Mouse (Mus musculus) liver, embryonic 12.5 days (tissue): ENCODE measurements at regions not wholly inside any gene's neighbourhood (a gene's known extent, or its start where the extent isn't known, plus 50 kb on each side); places are given as distances from the start of the nearest gene placed in this dataset.

ENCODE experiments used
- ATAC-seq: fragments of 200-750 bp; cut with Nextera tagmentation; 2 replicates; pipeline ENCODE4 v1.8.0; 2017; ENCODE audit warnings: moderate number of reproducible peaks, mild to moderate bottlenecking, moderate library complexity
- H3K27ac ChIP-seq: fragments of 300-500 bp; sonication (generic); 2 replicates; pipeline ENCODE4 v1.5.1; 2016; ENCODE audit warnings: mild to moderate bottlenecking
- H3K27me3 ChIP-seq: fragments of 300-500 bp; sonication (generic); replicated peaks from 2 replicates; pipeline ENCODE4 v1.6.1; 2016; ENCODE audit warnings: mild to moderate bottlenecking, moderate library complexity
- H3K36me3 ChIP-seq: fragments of 300-500 bp; sonication (generic); 2 replicates; pipeline ENCODE4 v1.6.1; 2016; ENCODE audit warnings: mild to moderate bottlenecking, moderate library complexity
- H3K4me1 ChIP-seq: fragments of 300-500 bp; sonication (generic); 2 replicates; pipeline ENCODE4 v1.6.1; 2016
- H3K4me2 ChIP-seq: fragments of 300-500 bp; sonication (generic); 2 replicates; pipeline ENCODE4 v1.6.1; 2016; ENCODE audit warnings: mild to moderate bottlenecking, moderate library complexity
- H3K4me3 ChIP-seq: fragments of 300-500 bp; sonication (generic); 2 replicates; pipeline ENCODE4 v1.5.1; 2016; ENCODE audit warnings: mild to moderate bottlenecking, moderate library complexity
- H3K9ac ChIP-seq: fragments of 300-500 bp; sonication (generic); 2 replicates; pipeline ENCODE4 v1.6.1; 2016; ENCODE audit warnings: mild to moderate bottlenecking, moderate library complexity
- H3K9me3 ChIP-seq: fragments of 300-500 bp; sonication (generic); replicated peaks from 2 replicates; pipeline ENCODE4 v1.6.1; 2016; ENCODE audit warnings: mild to moderate bottlenecking, moderate library complexity
- WGBS: fragments of 180-500 bp; shearing (Covaris S2); methylation state at CpG from one replicate; pipeline ENCODE4 v1.1.7; 2016; ENCODE audit not compliant: insufficient replicate concordance; 5-methylcytosine and 5-hydroxymethylcytosine counted together

- no peaks in the 10 kb centered on the region for H3K4me1 ChIP-seq
- no peaks in the 10 kb centered on the region for H3K36me3 ChIP-seq
- no peaks in the 10 kb centered on the region for H3K27me3 ChIP-seq
- WGBS, result 31% methylated on average over 3 of the region's 3 CpGs
- H3K27ac ChIP-seq, result no peak overlapping the region
- H3K9me3 ChIP-seq, result no peaks in the 10 kb centered on the region
- no peak overlapping the region for H3K4me2 ChIP-seq
- no peak overlapping the region for H3K9ac ChIP-seq
- no peak for ATAC-seq
- H3K4me3 ChIP-seq, result no peak overlapping the region
Measured at GRCm38 (mm10) chr9:116511450-116511849, 336.3 kb upstream of the Tgfbr2 start.

- no peak overlapping the region for H3K9ac ChIP-seq
- no peaks in the 10 kb centered on the region for H3K27me3 ChIP-seq
- no peak for ATAC-seq
- H3K4me2 ChIP-seq, result no peak overlapping the region
- 66% methylated on average over 5 of the region's 5 CpGs for WGBS
- H3K4me3 ChIP-seq, result no peak overlapping the region
- H3K27ac ChIP-seq, result no peak overlapping the region
- H3K4me1 ChIP-seq, result no peaks in the 10 kb centered on the region
- H3K36me3 ChIP-seq, result no peaks in the 10 kb centered on the region
- H3K9me3 ChIP-seq, result no peaks in the 10 kb centered on the region
Measured at GRCm38 (mm10) chr9:116507756-116508155, 332.6 kb upstream of the Tgfbr2 start.

- no peak for ATAC-seq
- H3K4me1 ChIP-seq, result no peaks in the 10 kb centered on the region
- no peak overlapping the region for H3K27ac ChIP-seq
- H3K36me3 ChIP-seq, result no peaks in the 10 kb centered on the region
- no peaks in the 10 kb centered on the region for H3K9me3 ChIP-seq
- 44% methylated on average over 5 of the region's 5 CpGs for WGBS
- no peak overlapping the region for H3K9ac ChIP-seq
- H3K27me3 ChIP-seq, result no peaks in the 10 kb centered on the region
- no peak overlapping the region for H3K4me2 ChIP-seq
- H3K4me3 ChIP-seq, result no peak overlapping the region
Measured at GRCm38 (mm10) chr9:116502831-116503230, 327.7 kb upstream of the Tgfbr2 start.

- H3K27ac ChIP-seq, result no peak overlapping the region
- no peak overlapping the region for H3K4me3 ChIP-seq
- H3K27me3 ChIP-seq, result no peaks in the 10 kb centered on the region
- no peak overlapping the region for H3K9ac ChIP-seq
- no peaks in the 10 kb centered on the region for H3K36me3 ChIP-seq
- H3K4me2 ChIP-seq, result no peak overlapping the region
- WGBS, result 73% methylated on average over 3 of the region's 3 CpGs
- no peak for ATAC-seq
- H3K4me1 ChIP-seq, result no peaks in the 10 kb centered on the region
- H3K9me3 ChIP-seq, result no peaks in the 10 kb centered on the region
Measured at GRCm38 (mm10) chr9:116500951-116501350, 325.8 kb upstream of the Tgfbr2 start.

- Histone ChIP-seq H3K9ac (no peak overlapping the region), H3K27ac (no peak overlapping the region), H3K4me3 (no peak overlapping the region), H3K36me3 (no peaks in the 10 kb centered on the region), H3K9me3 (no peaks in the 10 kb centered on the region), H3K4me2 (no peak overlapping the region), H3K4me1 (no peaks in the 10 kb centered on the region), H3K27me3 (no peaks in the 10 kb centered on the region)
- WGBS, result 60% methylated on average over 2 of the region's 2 CpGs
- ATAC-seq, result no peak
Measured at GRCm38 (mm10) chr9:116491227-116491626, 316.1 kb upstream of the Tgfbr2 start.

- ATAC-seq, result no peak
- no peak overlapping the region for H3K9ac ChIP-seq
Measured at GRCm38 (mm10) chr9:116489787-116490186, 314.6 kb upstream of the Tgfbr2 start.

GRCm38 (mm10) chr9:116489273-116489672 lies 314.1 kb upstream of the Tgfbr2 start:
- no peak for ATAC-seq

More at GRCm38 (mm10) chr9:116489787-116490186, 314.6 kb upstream of the Tgfbr2 start:
- Histone ChIP-seq H3K27ac (no peak overlapping the region), H3K4me2 (no peak overlapping the region), H3K27me3 (no peaks in the 10 kb centered on the region), H3K4me3 (no peak overlapping the region), H3K36me3 (no peaks in the 10 kb centered on the region), H3K4me1 (no peaks in the 10 kb centered on the region), H3K9me3 (no peaks in the 10 kb centered on the region)
- 50% methylated on average over 4 of the region's 4 CpGs for WGBS

GRCm38 (mm10) chr9:116477309-116477708 lies 302.1 kb upstream of the Tgfbr2 start:
- Histone ChIP-seq H3K4me1 (no peaks in the 10 kb centered on the region), H3K36me3 (no peaks in the 10 kb centered on the region), H3K27me3 (no peaks in the 10 kb centered on the region), H3K27ac (no peak overlapping the region), H3K4me3 (no peak overlapping the region), H3K9me3 (no peaks in the 10 kb centered on the region), H3K9ac (no peak overlapping the region), H3K4me2 (no peak overlapping the region)
- ATAC-seq, result no peak
- WGBS, result 35% methylated on average over 3 of the region's 3 CpGs

More at GRCm38 (mm10) chr9:116489273-116489672, 314.1 kb upstream of the Tgfbr2 start:
- H3K4me2 ChIP-seq, result no peak overlapping the region
- WGBS, result 66% methylated on average over 5 of the region's 5 CpGs
- H3K4me1 ChIP-seq, result no peaks in the 10 kb centered on the region
- H3K9me3 ChIP-seq, result no peaks in the 10 kb centered on the region
- no peaks in the 10 kb centered on the region for H3K27me3 ChIP-seq
- no peak overlapping the region for H3K9ac ChIP-seq
- H3K36me3 ChIP-seq, result no peaks in the 10 kb centered on the region
- H3K4me3 ChIP-seq, result no peak overlapping the region
- H3K27ac ChIP-seq, result no peak overlapping the region

- Histone ChIP-seq H3K4me1 (no peaks in the 10 kb centered on the region), H3K27me3 (no peaks in the 10 kb centered on the region), H3K4me2 (no peak overlapping the region), H3K9ac (no peak overlapping the region), H3K9me3 (0 out of 2 replicates have a peak, but pooled peaks cover 3% of the 10 kb centered on the region), H3K36me3 (no peaks in the 10 kb centered on the region), H3K27ac (no peak overlapping the region), H3K4me3 (no peak overlapping the region)
- 58% methylated on average over 12 of the region's 12 CpGs for WGBS
- no peak for ATAC-seq
Measured at GRCm38 (mm10) chr9:116475206-116475955, 300.2 kb upstream of the Tgfbr2 start.

GRCm38 (mm10) chr9:116472855-116473254 lies 297.7 kb upstream of the Tgfbr2 start:
- no peaks in the 10 kb centered on the region for H3K4me1 ChIP-seq
- H3K9ac ChIP-seq, result no peak overlapping the region
- ATAC-seq, result no peak
- H3K4me3 ChIP-seq, result no peak overlapping the region
- no peak overlapping the region for H3K4me2 ChIP-seq
- H3K36me3 ChIP-seq, result no peaks in the 10 kb centered on the region
- no peak overlapping the region for H3K27ac ChIP-seq
- H3K27me3 ChIP-seq, result no peaks in the 10 kb centered on the region
- H3K9me3 ChIP-seq, result 0 out of 2 replicates have a peak, but pooled peaks cover 3% of the 10 kb centered on the region
- 48% methylated on average over 4 of the region's 4 CpGs for WGBS

- WGBS, result 63% methylated on average over 10 of the region's 10 CpGs
- Histone ChIP-seq H3K9ac (no peak overlapping the region), H3K4me1 (no peaks in the 10 kb centered on the region), H3K4me3 (no peak overlapping the region), H3K27ac (no peak overlapping the region), H3K4me2 (no peak overlapping the region), H3K36me3 (no peaks in the 10 kb centered on the region), H3K9me3 (0 out of 2 replicates have a peak, but pooled peaks cover 3% of the 10 kb centered on the region), H3K27me3 (no peaks in the 10 kb centered on the region)
- no peak for ATAC-seq
Measured at GRCm38 (mm10) chr9:116468569-116469250, 293.6 kb upstream of the Tgfbr2 start.

GRCm38 (mm10) chr9:116466336-116466735 lies 291.2 kb upstream of the Tgfbr2 start:
- ATAC-seq, result no peak
- Histone ChIP-seq H3K9ac (no peak overlapping the region), H3K27me3 (no peaks in the 10 kb centered on the region), H3K4me2 (no peak overlapping the region), H3K4me3 (no peak overlapping the region), H3K27ac (no peak overlapping the region), H3K4me1 (no peaks in the 10 kb centered on the region), H3K9me3 (peaks cover 3% of the 10 kb centered on the region; the same call in 1 of the 2 replicates), H3K36me3 (no peaks in the 10 kb centered on the region)
- 70% methylated on average over 7 of the region's 7 CpGs for WGBS
